Mouse (Mus musculus) embryo, embryonic 11.5 days (tissue): ENCODE measurements at regions not wholly inside any gene's neighbourhood (a gene's known extent, or its start where the extent isn't known, plus 50 kb on each side); places are given as distances from the start of the nearest gene placed in this dataset.

Experiments used
- DNase-seq: peaks from one replicate; pipeline ENCODE4 v3.0.0-alpha.2; 2012; ENCODE audit warnings: low read depth, low spot score

DNA sequence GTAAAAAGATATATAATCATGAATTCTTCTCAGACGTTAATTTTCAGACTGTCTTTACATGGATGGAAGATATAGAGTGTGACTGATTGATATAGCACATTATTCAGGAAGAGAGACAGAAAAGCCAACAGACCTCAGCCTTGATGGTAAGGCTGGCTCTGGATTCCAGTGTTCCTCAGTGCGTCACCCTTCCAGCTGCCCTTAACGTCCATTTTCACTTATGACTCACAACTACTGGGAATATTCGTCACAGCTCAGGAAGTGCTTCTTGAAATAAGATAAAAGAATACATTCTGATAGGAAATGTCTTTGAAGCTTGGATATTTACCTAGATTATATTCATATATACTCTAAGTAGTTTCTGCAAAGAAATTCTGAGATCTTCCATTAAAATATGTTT lies 923.8 kb downstream of the Flrt2 start:
- no peak for DNase-seq

- DNase-seq: no peak
Observed at GRCm38 (mm10) chr12:96617226-96617625, 925.2 kb downstream of the Flrt2 start.
